Mouse (Mus musculus): ENCODE measurements around the gene Adgrv1. TPM values are rescaled to one million over a fixed set of nuclear protein-coding genes. Genes with fewer than 3 reads are reported as not detected.

Adgrv1 gene
- polyA plus RNA-seq, 1 experiment from 2014 or later = 33.7 TPM

DNA sequence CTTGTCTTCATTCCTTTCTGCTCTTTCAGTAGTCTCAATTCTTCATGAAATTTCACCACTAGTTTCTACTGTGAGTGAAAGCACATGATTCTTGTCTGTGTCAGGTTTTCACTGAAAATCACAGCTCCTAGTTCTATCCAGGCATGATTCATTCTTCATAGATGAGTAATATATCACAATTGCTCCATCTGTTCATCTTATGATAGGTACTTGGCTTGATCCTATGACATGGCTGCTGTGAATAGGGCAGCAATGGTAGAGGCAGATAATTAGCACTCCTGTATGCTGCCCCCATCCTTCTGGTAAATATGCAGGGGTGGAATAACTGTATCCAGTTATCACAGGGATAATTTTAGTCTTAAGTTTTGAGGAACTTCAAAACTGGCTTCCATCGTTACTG, 368.5 kb downstream of the Adgrv1 start:
- Histone ChIP-seq H3K9me3 (no peaks in the 10 kb centered on the region), H3K27ac (no peak overlapping the region), H3K4me2 (replicated peaks) (no peak overlapping the region), H3K36me3 (no peaks in the 10 kb centered on the region), H3K4me3 (no peak overlapping the region), H3K4me1 (no peaks in the 10 kb centered on the region), H3K27me3 (replicated peaks) (no peaks in the 10 kb centered on the region), H3K9ac (no peak overlapping the region)
- WGBS = 90% methylated on average over 1 of the region's 1 CpGs
- ATAC-seq (ENCODE audit: low FRiP score, low read depth) = no peak

DNA sequence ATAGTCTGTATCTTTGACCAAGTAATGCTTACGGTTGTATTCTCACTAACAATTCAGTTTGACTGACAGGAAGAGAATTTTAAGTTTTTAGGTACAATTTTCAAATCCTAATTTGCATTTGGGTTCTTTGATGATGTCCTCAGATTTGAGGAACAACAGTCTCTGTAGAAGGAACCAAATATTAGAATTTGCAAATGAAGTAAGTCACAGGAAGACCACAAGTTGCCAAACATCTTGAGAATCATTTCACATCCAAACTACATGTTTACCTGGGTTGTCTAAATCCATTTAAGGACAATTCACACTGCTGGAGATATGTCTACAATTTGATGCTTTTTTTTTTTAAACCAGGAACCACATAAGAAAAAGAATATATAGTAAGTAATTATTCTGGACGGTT, 391.8 kb downstream of the Adgrv1 start:
- no peaks in the 10 kb centered on the region for H3K27me3 ChIP-seq (replicated peaks)
- ATAC-seq (ENCODE audit: low FRiP score, low read depth) = no peak
- no peak overlapping the region for H3K27ac ChIP-seq
- H3K36me3 ChIP-seq = no peaks in the 10 kb centered on the region
- no peak overlapping the region for H3K9ac ChIP-seq
- no peak overlapping the region for H3K4me2 ChIP-seq (replicated peaks)
- no peak overlapping the region for H3K4me3 ChIP-seq
- no peaks in the 10 kb centered on the region for H3K4me1 ChIP-seq
- whole genome bisulfite sequencing = 87% methylated on average over 2 of the region's 2 CpGs
- H3K9me3 ChIP-seq = no peaks in the 10 kb centered on the region

DNA sequence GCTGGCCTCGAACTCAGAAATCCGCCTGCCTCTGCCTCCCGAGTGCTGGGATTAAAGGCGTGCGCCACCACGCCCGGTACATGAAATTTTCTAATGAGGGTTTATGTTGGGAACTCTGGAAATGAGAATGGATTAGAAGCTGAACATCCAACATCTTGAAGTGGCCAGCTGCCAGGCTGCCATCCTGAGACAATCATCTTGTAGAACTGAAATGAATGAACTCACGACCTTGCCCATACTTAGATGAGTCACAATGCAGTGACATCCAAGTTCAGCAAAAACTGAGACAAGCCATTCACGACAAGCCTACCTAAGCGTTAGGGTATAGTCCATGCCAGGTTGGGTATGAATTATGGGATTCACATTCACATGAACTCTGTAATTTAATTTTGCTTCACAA, 393.1 kb downstream of the Adgrv1 start:
- Histone ChIP-seq H3K9me3 (no peaks in the 10 kb centered on the region), H3K4me1 (no peaks in the 10 kb centered on the region), H3K36me3 (no peaks in the 10 kb centered on the region), H3K27ac (no peak overlapping the region), H3K9ac (no peak overlapping the region), H3K4me3 (no peak overlapping the region), H3K4me2 (replicated peaks) (no peak overlapping the region), H3K27me3 (replicated peaks) (no peaks in the 10 kb centered on the region)
- no peak for ATAC-seq (ENCODE audit: low FRiP score, low read depth)
- WGBS = 97% methylated on average over 10 of the region's 10 CpGs

DNA sequence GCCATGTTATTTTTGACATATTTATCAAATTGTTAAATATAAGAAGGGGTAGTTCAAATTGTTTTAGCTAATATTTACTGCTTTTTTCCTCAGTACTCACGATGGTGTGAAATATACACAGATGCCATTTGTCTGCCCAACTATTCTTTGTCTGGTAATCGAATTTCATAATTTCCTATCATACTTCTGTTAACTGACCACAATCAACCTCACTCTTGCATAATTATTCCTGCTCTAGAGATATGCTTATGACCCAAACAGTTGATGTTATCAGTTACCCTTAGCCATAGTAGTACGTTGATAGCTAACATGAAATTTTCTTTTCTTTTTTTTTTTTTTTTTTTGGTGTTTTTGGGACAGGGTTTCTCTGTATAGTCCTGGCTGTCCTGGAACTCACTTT, 393.5 kb downstream of the Adgrv1 start:
- Histone ChIP-seq H3K4me1 (no peaks in the 10 kb centered on the region), H3K36me3 (no peaks in the 10 kb centered on the region), H3K4me3 (no peak overlapping the region), H3K27ac (no peak overlapping the region), H3K4me2 (replicated peaks) (no peak overlapping the region), H3K27me3 (replicated peaks) (no peaks in the 10 kb centered on the region), H3K9me3 (no peaks in the 10 kb centered on the region), H3K9ac (no peak overlapping the region)
- 96% methylated on average over 3 of the region's 3 CpGs for WGBS
- ATAC-seq (ENCODE audit: low FRiP score, low read depth) = no peak

DNA sequence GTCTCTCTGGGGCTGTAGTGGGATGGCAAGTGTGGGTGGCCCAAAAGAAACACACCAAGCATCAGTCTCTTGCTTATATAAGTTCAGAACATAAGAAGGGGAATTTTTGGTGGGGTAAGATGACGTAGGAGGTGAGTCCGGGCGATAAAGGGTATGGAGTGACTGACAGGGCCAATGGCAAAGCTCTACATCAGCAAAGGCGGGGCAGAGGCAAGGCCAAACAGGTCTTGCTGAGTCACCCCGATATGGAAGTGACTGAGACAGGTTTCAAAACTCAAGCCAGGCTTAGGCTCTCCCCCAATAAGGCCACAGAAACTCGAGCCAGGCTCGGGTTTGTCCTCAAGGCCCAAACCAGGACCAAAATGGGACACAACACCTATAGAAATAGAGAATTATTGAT, 394.1 kb downstream of the Adgrv1 start:
- no peak for ATAC-seq (ENCODE audit: low FRiP score, low read depth)
- H3K27me3 ChIP-seq (replicated peaks) = no peaks in the 10 kb centered on the region
- 89% methylated on average over 7 of the region's 7 CpGs for WGBS
- H3K4me2 ChIP-seq (replicated peaks) = no peak overlapping the region
- H3K9me3 ChIP-seq = no peaks in the 10 kb centered on the region
- no peaks in the 10 kb centered on the region for H3K4me1 ChIP-seq
- H3K9ac ChIP-seq = no peak overlapping the region
- H3K36me3 ChIP-seq = no peaks in the 10 kb centered on the region
- H3K27ac ChIP-seq = no peak overlapping the region
- no peak overlapping the region for H3K4me3 ChIP-seq

DNA sequence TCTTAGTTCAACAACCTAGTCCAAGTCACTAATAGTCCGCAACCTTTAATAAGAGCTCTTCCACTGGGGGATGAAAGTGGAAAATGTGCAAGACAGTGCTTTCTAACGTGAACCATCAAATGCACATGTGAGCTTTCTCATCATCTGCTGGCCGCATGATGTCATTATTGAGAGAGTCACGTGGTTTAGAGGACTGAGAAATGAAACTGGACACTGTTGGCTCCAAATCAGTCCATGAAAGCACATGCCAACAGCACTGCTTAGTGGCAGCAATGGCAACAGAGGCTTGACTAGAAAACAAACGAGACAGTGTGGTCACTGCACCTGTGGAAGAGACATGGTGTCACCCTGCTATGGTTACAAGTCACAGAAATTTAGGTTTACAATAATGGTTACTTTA, 395.0 kb downstream of the Adgrv1 start:
- no peaks in the 10 kb centered on the region for H3K4me1 ChIP-seq
- no peak for ATAC-seq (ENCODE audit: low FRiP score, low read depth)
- no peaks in the 10 kb centered on the region for H3K27me3 ChIP-seq (replicated peaks)
- H3K36me3 ChIP-seq = no peaks in the 10 kb centered on the region
- H3K4me3 ChIP-seq = no peak overlapping the region
- no peaks in the 10 kb centered on the region for H3K9me3 ChIP-seq
- no peak overlapping the region for H3K27ac ChIP-seq
- no peak overlapping the region for H3K4me2 ChIP-seq (replicated peaks)
- H3K9ac ChIP-seq = no peak overlapping the region
- WGBS = 85% methylated on average over 5 of the region's 5 CpGs

DNA sequence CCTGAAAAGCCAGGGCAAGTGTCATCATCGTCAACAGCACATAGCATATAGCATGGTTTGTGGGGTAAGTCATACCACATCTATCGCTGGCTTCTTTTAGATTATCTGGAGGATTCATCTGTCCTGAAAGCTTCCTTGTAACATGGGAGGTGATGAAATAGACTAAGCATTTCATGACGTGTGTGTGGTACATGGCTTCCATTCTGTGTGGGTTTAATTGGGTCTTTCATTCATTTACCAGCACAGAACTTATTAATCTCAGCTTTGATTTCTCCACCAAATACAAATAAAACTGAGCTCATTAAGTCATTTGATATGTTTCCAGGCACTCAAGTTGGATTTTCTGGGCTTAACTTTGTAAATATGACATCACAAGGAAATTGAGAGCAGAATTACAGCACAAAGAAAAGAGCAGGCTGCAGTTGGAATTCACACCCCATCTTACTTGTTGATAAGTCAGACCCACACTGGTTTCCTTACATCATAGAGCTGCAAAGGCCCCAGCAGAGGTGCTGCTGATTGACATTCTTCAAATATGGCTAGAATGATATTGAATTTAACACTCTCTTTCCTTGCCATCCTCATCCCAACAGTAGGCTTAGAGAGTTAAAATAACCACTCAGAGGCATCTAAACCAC, 396.1 kb downstream of the Adgrv1 start:
- no peak for ATAC-seq (ENCODE audit: low FRiP score, low read depth)
- no peak overlapping the region for H3K9ac ChIP-seq
- H3K4me1 ChIP-seq = no peaks in the 10 kb centered on the region
- no peak overlapping the region for H3K4me2 ChIP-seq (replicated peaks)
- no peak overlapping the region for H3K27ac ChIP-seq
- no peak overlapping the region for H3K4me3 ChIP-seq
- H3K27me3 ChIP-seq (replicated peaks) = no peaks in the 10 kb centered on the region
- WGBS = 92% methylated on average over 3 of the region's 3 CpGs
- H3K36me3 ChIP-seq = no peaks in the 10 kb centered on the region
- no peaks in the 10 kb centered on the region for H3K9me3 ChIP-seq

DNA sequence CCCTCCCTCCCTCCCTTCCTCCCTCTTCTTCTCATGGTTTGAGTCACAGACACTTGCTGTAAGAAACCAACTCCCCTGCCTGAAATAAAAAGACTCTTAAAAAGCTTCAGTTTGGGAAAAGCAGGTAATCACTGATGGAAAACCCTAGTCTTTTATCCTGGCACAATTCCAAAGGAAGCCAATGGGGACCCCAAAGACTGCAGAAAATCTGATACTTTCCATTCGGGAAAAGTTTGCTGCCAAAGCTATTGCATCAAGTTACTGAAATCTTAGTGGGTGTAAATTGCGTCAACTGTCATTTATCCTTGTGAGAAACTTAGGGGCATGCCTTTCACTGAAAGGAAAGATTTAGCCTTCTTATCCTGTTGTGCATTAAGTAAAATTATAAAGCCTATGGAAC, 398.9 kb downstream of the Adgrv1 start:
- no peaks in the 10 kb centered on the region for H3K4me1 ChIP-seq
- ATAC-seq (ENCODE audit: low FRiP score, low read depth) = no peak
- 85% methylated on average over 2 of the region's 2 CpGs for WGBS

DNA sequence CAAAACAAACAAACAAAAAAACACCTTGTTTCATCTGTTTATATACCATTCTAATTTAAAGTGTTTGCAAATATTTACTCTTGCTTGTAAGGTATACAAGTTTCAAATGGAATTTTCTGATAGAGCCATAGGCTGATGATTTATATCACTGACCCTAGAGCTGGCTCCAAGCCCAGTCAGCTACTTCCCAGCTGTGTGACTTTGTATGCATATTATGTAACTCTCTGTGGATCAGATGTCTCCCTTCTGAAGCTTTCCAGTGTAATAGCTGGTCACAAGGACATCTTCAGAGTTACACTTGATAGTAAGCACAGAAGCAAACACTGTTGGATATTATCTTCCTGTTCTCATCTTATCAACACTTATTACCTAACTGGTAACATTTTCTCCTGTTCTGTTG, 400.1 kb downstream of the Adgrv1 start:
- H3K27ac ChIP-seq = no peak overlapping the region
- no peak overlapping the region for H3K4me2 ChIP-seq (replicated peaks)
- no peaks in the 10 kb centered on the region for H3K36me3 ChIP-seq
- no peak overlapping the region for H3K4me3 ChIP-seq
- H3K4me1 ChIP-seq = no peaks in the 10 kb centered on the region
- H3K9me3 ChIP-seq = no peaks in the 10 kb centered on the region
- no peak overlapping the region for H3K9ac ChIP-seq
- no peak for ATAC-seq (ENCODE audit: low FRiP score, low read depth)
- no peaks in the 10 kb centered on the region for H3K27me3 ChIP-seq (replicated peaks)

More for the DNA sequence above, 398.9 kb downstream of the Adgrv1 start:
- Histone ChIP-seq H3K36me3 (no peaks in the 10 kb centered on the region), H3K9me3 (no peaks in the 10 kb centered on the region), H3K4me3 (no peak overlapping the region), H3K4me2 (replicated peaks) (no peak overlapping the region), H3K27ac (no peak overlapping the region), H3K27me3 (replicated peaks) (no peaks in the 10 kb centered on the region), H3K9ac (no peak overlapping the region)

DNA sequence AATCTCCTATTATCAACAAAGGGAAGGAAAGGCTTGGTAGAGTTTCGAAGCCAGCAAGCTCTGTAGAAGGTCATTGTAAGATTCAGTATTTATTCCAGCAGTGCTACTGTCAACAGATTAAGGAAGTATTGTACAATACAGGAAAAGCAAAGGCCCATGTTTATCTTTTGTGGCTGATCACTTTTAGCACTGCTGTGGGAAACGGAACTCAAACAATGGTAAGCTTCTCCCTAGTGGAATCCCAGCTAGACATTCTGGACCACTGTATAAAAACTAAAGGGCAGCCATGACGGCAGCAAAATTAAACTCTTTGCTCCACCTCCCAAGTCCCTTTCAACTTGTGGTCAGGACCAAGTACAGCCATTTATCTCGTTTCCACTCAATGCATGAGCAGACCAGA, 402.8 kb downstream of the Adgrv1 start:
- WGBS = 85% methylated on average over 4 of the region's 4 CpGs
- H3K4me3 ChIP-seq = no peak overlapping the region
- ATAC-seq (ENCODE audit: low FRiP score, low read depth) = no peak
- no peak overlapping the region for H3K9ac ChIP-seq
- no peak overlapping the region for H3K27ac ChIP-seq
- H3K27me3 ChIP-seq (replicated peaks) = no peaks in the 10 kb centered on the region
- no peaks in the 10 kb centered on the region for H3K9me3 ChIP-seq
- H3K36me3 ChIP-seq = no peaks in the 10 kb centered on the region
- no peak overlapping the region for H3K4me2 ChIP-seq (replicated peaks)
- H3K4me1 ChIP-seq = no peaks in the 10 kb centered on the region

DNA sequence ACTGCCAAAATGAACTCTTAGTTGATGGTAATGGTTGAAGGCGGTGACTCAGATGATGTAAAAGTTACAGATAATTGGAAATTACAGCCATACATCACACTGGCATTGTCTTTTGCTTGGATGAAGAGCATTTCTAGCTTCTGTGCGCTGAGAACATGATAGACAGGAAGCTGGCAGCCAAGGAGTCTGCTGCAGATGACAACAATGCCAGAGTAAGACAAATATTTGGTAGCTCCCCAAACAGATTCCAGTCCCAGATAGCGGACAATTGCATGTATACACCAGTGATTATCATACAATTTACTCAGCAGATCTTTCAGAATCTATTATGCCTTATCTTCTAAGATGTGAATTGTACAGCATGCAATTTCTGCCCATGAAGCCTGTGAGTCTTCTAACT, 409.2 kb downstream of the Adgrv1 start:
- no peaks in the 10 kb centered on the region for H3K27me3 ChIP-seq (replicated peaks)
- WGBS = 89% methylated on average over 3 of the region's 3 CpGs
- no peaks in the 10 kb centered on the region for H3K36me3 ChIP-seq
- no peaks in the 10 kb centered on the region for H3K4me1 ChIP-seq
- ATAC-seq (ENCODE audit: low FRiP score, low read depth) = no peak
- H3K4me3 ChIP-seq = no peak overlapping the region
- H3K9me3 ChIP-seq = no peaks in the 10 kb centered on the region
- H3K27ac ChIP-seq = no peak overlapping the region
- H3K9ac ChIP-seq = no peak overlapping the region
- H3K4me2 ChIP-seq (replicated peaks) = no peak overlapping the region

DNA sequence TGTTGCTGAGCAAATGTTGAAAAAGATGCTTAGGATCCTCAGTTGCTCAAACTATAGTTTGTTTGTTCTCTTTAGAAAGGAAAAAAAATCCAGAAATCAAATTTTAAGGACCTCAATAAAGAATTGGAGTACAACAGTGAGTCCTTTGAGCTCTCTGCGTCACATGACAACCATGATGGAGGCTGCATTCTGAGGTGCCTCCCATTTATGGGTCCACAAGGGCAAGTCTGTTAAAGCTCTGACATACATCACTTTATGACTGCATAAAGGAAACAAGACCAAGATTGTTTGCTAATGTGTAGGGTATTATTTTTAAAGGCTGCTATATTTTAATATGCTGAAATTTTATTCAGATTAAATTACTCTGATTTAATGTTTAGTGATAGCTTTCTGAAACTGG, 410.6 kb downstream of the Adgrv1 start:
- WGBS = 79% methylated on average over 1 of the region's 1 CpGs
- Histone ChIP-seq H3K4me2 (replicated peaks) (no peak overlapping the region), H3K4me1 (no peaks in the 10 kb centered on the region), H3K36me3 (no peaks in the 10 kb centered on the region), H3K4me3 (no peak overlapping the region), H3K27ac (no peak overlapping the region), H3K27me3 (replicated peaks) (no peaks in the 10 kb centered on the region), H3K9me3 (no peaks in the 10 kb centered on the region), H3K9ac (no peak overlapping the region)
- ATAC-seq (ENCODE audit: low FRiP score, low read depth) = no peak

DNA sequence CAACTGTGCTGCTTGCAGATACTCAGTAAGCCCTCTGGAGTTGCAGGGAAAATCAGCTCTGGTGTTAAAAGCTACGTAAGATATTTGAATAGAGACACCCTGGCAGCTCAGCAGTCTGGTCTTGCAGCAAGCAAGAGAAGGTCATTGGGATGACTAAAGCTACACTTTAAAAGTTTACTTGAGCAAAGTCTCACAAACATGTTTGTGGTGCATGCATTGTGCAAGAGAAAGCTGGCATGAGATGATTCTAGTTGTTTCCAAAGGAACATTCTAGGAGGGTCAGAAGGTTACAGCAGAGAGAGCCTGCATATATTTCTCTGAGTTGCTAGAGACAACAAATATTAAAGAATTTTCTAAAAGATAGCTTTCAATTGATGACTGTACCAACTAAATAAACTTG, 421.5 kb downstream of the Adgrv1 start:
- H3K27me3 ChIP-seq (replicated peaks) = no peaks in the 10 kb centered on the region
- H3K4me3 ChIP-seq = no peak overlapping the region
- 0 out of 2 replicates have a peak, but pooled peaks cover 6% of the 10 kb centered on the region for H3K9me3 ChIP-seq
- H3K27ac ChIP-seq = no peak overlapping the region
- WGBS = 67% methylated on average over 1 of the region's 1 CpGs
- H3K4me1 ChIP-seq = no peaks in the 10 kb centered on the region
- H3K9ac ChIP-seq = no peak overlapping the region
- no peaks in the 10 kb centered on the region for H3K36me3 ChIP-seq
- H3K4me2 ChIP-seq (replicated peaks) = no peak overlapping the region
- no peak for ATAC-seq (ENCODE audit: low FRiP score, low read depth)
